Mouse (Mus musculus) kidney, postnatal 0 days (tissue): ENCODE measurements around the gene Setd2. TPM values are rescaled to one million over a fixed set of nuclear protein-coding genes. Genes with fewer than 3 reads are reported as not detected.

Source experiments
- ATAC-seq: fragments of 200-750 bp; cut with Nextera tagmentation; replicated peaks from 2 replicates; pipeline ENCODE4 v1.8.0; 2017; ENCODE audit warnings: low read depth, moderate number of reproducible peaks, moderate TSS enrichment, moderate library complexity; ENCODE audit not compliant: low FRiP score
- DNase-seq: peaks from one replicate; pipeline ENCODE4 v3.0.0-alpha.2; 2016; ENCODE audit warnings: low spot score
- H3K27ac ChIP-seq: fragments of 300-500 bp; sonication (generic); 2 replicates; pipeline ENCODE4 v1.5.1; 2014; ENCODE audit warnings: mild to moderate bottlenecking
- H3K27me3 ChIP-seq: fragments of 300-500 bp; sonication (generic); 2 replicates; pipeline ENCODE4 v1.6.1; 2014; ENCODE audit warnings: low read length, mixed read lengths; ENCODE audit not compliant: insufficient read depth
- H3K36me3 ChIP-seq: fragments of 300-500 bp; sonication (generic); 2 replicates; pipeline ENCODE4 v1.6.1; 2014; ENCODE audit warnings: low read length, mixed read lengths; ENCODE audit not compliant: insufficient read depth
- H3K4me1 ChIP-seq: fragments of 300-500 bp; sonication (generic); replicated peaks from 2 replicates; pipeline ENCODE4 v1.6.1; 2014; ENCODE audit warnings: antibody characterized with exemption, low read length, mixed read lengths; ENCODE audit not compliant: insufficient read depth
- H3K4me2 ChIP-seq: fragments of 300-500 bp; sonication (generic); 2 replicates; pipeline ENCODE4 v1.6.1; 2014; ENCODE audit warnings: mild to moderate bottlenecking, low read length, moderate library complexity, mixed read lengths
- H3K4me3 ChIP-seq: fragments of 300-500 bp; sonication (generic); replicated peaks from 2 replicates; pipeline ENCODE4 v1.5.1; 2014; ENCODE audit warnings: low read depth, low read length
- H3K9ac ChIP-seq: fragments of 300-500 bp; sonication (generic); 2 replicates; pipeline ENCODE4 v1.6.1; 2014; ENCODE audit warnings: low read depth, low read length
- H3K9me3 ChIP-seq: fragments of 300-500 bp; sonication (generic); replicated peaks from 2 replicates; pipeline ENCODE4 v1.6.1; 2016; ENCODE audit warnings: low read length, inconsistent platforms, mixed read lengths
- CTCF ChIP-seq: IDR thresholded peaks from 2 replicates; pipeline ENCODE4 v1.5.1; 2016; ENCODE audit warnings: antibody characterized with exemption, low read depth, mild to moderate bottlenecking, moderate library complexity
- WGBS: fragments of 180-500 bp; shearing (Covaris S2); extraction: QIAGEN DNeasy Blood & Tissue Kit; methylation state at CpG from one replicate; pipeline ENCODE4 v1.1.7; 2014; 5-methylcytosine and 5-hydroxymethylcytosine counted together
- polyA plus RNA-seq: library from polyadenylated mRNA; unstranded; fragments of >200 nt; fragmentation: Nextera tagmentation; extraction: Ambion mirVana; gene quantifications from 2 replicates; pipeline ENCODE4 v1.2.1, GENCODE M21; 2015

The Setd2 gene
- polyA plus RNA-seq, 1 experiment from 2014 or later = 24.5 TPM

DNA sequence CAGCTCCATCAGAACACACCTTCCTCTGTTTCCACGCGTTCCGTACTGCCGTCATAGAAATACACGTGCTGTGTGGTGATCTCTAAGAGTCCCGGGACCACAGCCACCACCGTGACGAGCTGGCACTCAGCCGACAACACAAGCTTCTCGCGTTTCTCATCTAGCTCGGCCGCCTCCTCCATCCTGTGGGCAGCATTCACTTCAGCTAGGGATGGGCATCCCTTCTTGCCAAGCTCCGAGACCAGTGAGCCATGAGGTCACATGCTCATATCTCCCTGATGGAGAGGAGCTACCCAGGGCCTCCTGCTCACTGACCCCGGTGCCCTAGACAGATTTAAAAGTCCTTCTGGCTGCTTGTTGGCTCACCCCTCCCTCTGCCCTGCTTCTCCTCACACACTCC lies 97.8 kb downstream of the Setd2 start:
- Histone ChIP-seq H3K27me3 (no peaks in the 10 kb centered on the region), H3K9ac (no peak overlapping the region), H3K36me3 (0 out of 2 replicates have a peak, but pooled peaks cover 21% of the 10 kb centered on the region), H3K4me1 (peaks cover 1% of the 10 kb centered on the region; the same call in 1 of the 2 replicates), H3K27ac (no peak overlapping the region), H3K9me3 (no peaks in the 10 kb centered on the region), H3K4me3 (no peak overlapping the region), H3K4me2 (no peak overlapping the region)
- no peak for TF ChIP-seq CTCF
- peak; percentile 58 for DNase-seq
- WGBS = 58% methylated on average over 15 of the region's 15 CpGs
- 0 out of 2 replicates have a peak, but pooled peaks have one; percentile 6 for ATAC-seq

DNA sequence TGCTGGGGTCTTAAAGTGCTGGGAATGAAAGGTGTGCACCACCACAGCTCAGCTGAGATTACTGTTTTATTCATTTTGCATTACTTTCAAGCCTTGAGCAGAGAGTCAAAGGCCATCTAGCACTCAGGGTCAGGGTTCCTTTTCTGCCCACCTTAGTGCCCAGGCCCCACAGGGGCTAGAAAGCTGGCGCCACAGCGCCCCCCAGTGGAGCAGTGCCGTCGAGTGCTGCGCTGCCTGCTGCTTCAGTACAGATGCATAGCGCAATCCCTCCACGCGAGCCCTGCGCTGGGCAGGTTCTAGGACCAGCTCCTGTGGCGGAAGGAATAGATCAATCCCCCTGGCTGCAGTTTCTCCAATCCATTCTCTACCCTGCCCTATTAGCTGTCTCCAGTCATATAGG lies 98.8 kb downstream of the Setd2 start:
- Histone ChIP-seq H3K4me2 (0 out of 2 replicates have a peak overlapping the region, but pooled peaks have one; percentile 1), H3K4me1 (no peaks in the 10 kb centered on the region), H3K36me3 (0 out of 2 replicates have a peak, but pooled peaks cover 26% of the 10 kb centered on the region), H3K27ac (no peak overlapping the region), H3K9ac (no peak overlapping the region), H3K27me3 (no peaks in the 10 kb centered on the region), H3K9me3 (no peaks in the 10 kb centered on the region), H3K4me3 (no peak overlapping the region)
- ATAC-seq = no peak
- 40% methylated on average over 10 of the region's 10 CpGs for WGBS
- peak; percentile 74 for TF ChIP-seq CTCF
- peak; percentile 58 for DNase-seq

DNA sequence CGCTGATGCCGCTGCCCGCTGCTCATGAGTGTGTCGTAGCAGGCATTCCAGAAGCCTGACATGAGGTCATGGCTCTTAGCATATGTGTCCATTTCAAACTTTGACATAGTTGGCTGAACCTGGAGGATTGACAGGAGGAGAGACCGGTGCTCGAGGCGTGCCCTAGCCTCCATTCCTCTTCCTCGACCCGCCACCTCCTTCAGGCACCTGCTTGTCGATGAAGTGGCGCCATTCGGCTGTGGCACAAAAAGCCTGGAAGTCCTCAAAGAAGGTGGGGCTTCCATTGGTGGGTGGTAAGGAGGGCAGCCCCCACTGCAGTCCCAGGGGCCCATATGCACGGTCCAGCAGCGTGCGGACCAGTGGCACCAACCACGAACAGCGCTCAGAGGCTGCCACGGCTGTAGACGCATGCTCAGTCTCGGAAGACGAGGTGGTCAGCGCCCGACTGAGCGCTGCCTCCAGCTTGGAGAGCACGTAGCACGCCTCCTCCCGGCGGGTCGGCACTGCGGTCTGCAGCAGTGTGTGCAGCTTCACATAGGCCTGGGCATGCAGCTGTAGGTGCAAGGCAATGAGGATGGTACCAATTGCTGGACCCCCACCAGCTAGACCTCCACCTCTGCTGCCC lies 99.4 kb downstream of the Setd2 start:
- Histone ChIP-seq H3K27ac (no peak overlapping the region), H3K4me2 (0 out of 2 replicates have a peak overlapping the region, but pooled peaks have one; percentile 1), H3K4me3 (no peak overlapping the region), H3K9me3 (no peaks in the 10 kb centered on the region), H3K4me1 (no peaks in the 10 kb centered on the region), H3K27me3 (no peaks in the 10 kb centered on the region), H3K9ac (no peak overlapping the region), H3K36me3 (0 out of 2 replicates have a peak, but pooled peaks cover 26% of the 10 kb centered on the region)
- ATAC-seq (no peak), DNase-seq (no peak)
- peak; percentile 38; the same call in 1 of the 2 replicates for TF ChIP-seq CTCF
- WGBS = 36% methylated on average over 30 of the region's 30 CpGs

GRCm38 (mm10) chr9:110632671-110633070 lies 100.3 kb downstream of the Setd2 start:
- WGBS = 74% methylated on average over 15 of the region's 15 CpGs

DNA sequence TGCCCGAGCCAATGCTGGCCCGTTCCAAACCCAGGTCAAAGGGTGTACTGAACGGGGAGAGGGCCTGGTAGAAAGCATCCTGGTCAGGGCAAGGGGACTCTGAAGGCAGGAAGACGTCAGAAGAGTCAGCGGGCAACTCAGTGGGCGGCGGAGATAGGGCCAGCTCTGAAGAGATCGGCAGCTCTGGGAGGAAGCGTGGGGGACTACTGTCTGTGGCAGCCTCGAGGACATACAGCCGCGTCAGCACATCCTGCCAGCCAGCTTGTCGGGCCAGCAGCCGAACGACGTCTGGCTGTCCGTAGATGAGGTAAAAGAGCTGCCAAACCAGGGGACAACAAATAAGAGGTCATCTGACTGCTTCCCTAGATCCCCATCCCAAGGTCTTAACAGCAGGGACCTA lies 101.5 kb downstream of the Setd2 start:
- H3K4me3 ChIP-seq = no peak overlapping the region
- 66% methylated on average over 17 of the region's 17 CpGs for WGBS
- H3K27me3 ChIP-seq = no peaks in the 10 kb centered on the region
- H3K36me3 ChIP-seq = peaks cover 31% of the 10 kb centered on the region
- no peak for ATAC-seq
- no peak overlapping the region for H3K27ac ChIP-seq
- H3K4me1 ChIP-seq = no peaks in the 10 kb centered on the region
- TF ChIP-seq CTCF = no peak
- no peaks in the 10 kb centered on the region for H3K9me3 ChIP-seq
- no peak overlapping the region for H3K4me2 ChIP-seq
- DNase-seq = no peak
- no peak overlapping the region for H3K9ac ChIP-seq

More at GRCm38 (mm10) chr9:110632671-110633070, 100.3 kb downstream of the Setd2 start:
- H3K9ac ChIP-seq = no peak overlapping the region
- no peak overlapping the region for H3K27ac ChIP-seq
- no peaks in the 10 kb centered on the region for H3K9me3 ChIP-seq
- 0 out of 2 replicates have a peak, but pooled peaks cover 26% of the 10 kb centered on the region for H3K36me3 ChIP-seq
- no peak overlapping the region for H3K4me2 ChIP-seq
- DNase-seq (no peak), ATAC-seq (no peak)
- H3K27me3 ChIP-seq = no peaks in the 10 kb centered on the region
- TF ChIP-seq CTCF = no peak
- H3K4me3 ChIP-seq = no peak overlapping the region
- H3K4me1 ChIP-seq = no peaks in the 10 kb centered on the region

DNA sequence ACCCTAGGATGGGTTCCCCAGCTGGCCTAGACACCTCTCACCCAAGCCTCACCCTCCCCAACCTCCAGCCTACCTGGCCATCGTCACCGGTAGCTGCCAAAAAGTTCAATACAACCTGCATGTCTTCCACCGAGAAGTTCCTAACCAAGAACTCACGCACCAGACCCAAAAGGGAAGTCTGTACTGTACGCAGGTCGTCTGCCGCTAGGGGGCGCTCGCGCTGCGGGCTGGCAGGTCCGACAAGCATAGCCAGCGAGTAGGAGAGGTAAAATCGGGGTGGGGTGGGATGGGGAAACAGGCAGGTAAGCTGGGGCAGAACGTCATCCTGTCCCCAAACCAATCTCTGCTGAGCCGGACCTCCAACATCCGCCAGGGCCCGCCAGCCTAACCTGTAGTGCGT lies 102.8 kb downstream of the Setd2 start:
- Histone ChIP-seq H3K9ac (no peak overlapping the region), H3K4me2 (no peak overlapping the region), H3K27me3 (no peaks in the 10 kb centered on the region), H3K9me3 (no peaks in the 10 kb centered on the region), H3K27ac (no peak overlapping the region), H3K4me1 (no peaks in the 10 kb centered on the region), H3K36me3 (peaks cover 28% of the 10 kb centered on the region), H3K4me3 (no peak overlapping the region)
- DNase-seq (peak; percentile 80), ATAC-seq (peak; percentile 23; the same call in 1 of the 2 replicates)
- 9% methylated on average over 19 of the region's 19 CpGs for WGBS
- TF ChIP-seq CTCF = peak; percentile 99
